Mouse (Mus musculus) intestine, embryonic 15.5 days (tissue): Measurements from ENCODE around the gene Itgb7. TPM values are rescaled to one million over a fixed set of nuclear protein-coding genes. Genes with fewer than 3 reads are reported as not detected.
"Not testable (repeated sequence)": the region's sequence is repeated elsewhere in the genome, so short reads cannot be mapped to it uniquely, and the experiment has no call there.

Source experiments
- ATAC-seq: fragments of 200-750 bp; cut with Nextera tagmentation; 2 replicates; pipeline ENCODE4 v1.8.0; 2017; ENCODE audit warnings: moderate TSS enrichment, moderate library complexity
- H3K27ac ChIP-seq: fragments of 300-500 bp; sonication (generic); 2 replicates; pipeline ENCODE4 v1.5.1; 2015; ENCODE audit warnings: mild to moderate bottlenecking, inconsistent platforms
- H3K27me3 ChIP-seq: fragments of 300-500 bp; sonication (generic); replicated peaks from 2 replicates; pipeline ENCODE4 v1.6.1; 2015; ENCODE audit warnings: inconsistent platforms
- H3K36me3 ChIP-seq: fragments of 300-500 bp; sonication (generic); 2 replicates; pipeline ENCODE4 v1.6.1; 2015; ENCODE audit warnings: inconsistent platforms
- H3K4me1 ChIP-seq: fragments of 300-500 bp; sonication (generic); replicated peaks from 2 replicates; pipeline ENCODE4 v1.6.1; 2015; ENCODE audit warnings: inconsistent platforms
- H3K4me2 ChIP-seq: fragments of 300-500 bp; sonication (generic); replicated peaks from 2 replicates; pipeline ENCODE4 v1.6.1; 2015; ENCODE audit warnings: mild to moderate bottlenecking, inconsistent platforms
- H3K4me3 ChIP-seq: fragments of 300-500 bp; sonication (generic); replicated peaks from 2 replicates; pipeline ENCODE4 v1.5.1; 2015; ENCODE audit warnings: inconsistent platforms
- H3K9ac ChIP-seq: fragments of 300-500 bp; sonication (generic); 2 replicates; pipeline ENCODE4 v1.6.1; 2015; ENCODE audit warnings: inconsistent platforms
- H3K9me3 ChIP-seq: fragments of 300-500 bp; sonication (generic); 2 replicates; pipeline ENCODE4 v1.6.1; 2016; ENCODE audit warnings: inconsistent platforms
- WGBS: fragments of 180-500 bp; shearing (Covaris S2); methylation state at CpG from one replicate; pipeline ENCODE4 v1.1.7; 2015; 5-methylcytosine and 5-hydroxymethylcytosine counted together
- polyA plus RNA-seq: library from polyadenylated mRNA; unstranded; fragments of >200 nt; fragmentation: Nextera tagmentation; extraction: Ambion mirVana; gene quantifications from 2 replicates; pipeline ENCODE4 v1.2.1, GENCODE M21; 2015

Gene Itgb7
- polyA plus RNA-seq, 1 experiment from 2014 or later, result 12.9 TPM

GRCm38 (mm10) chr15:102238543-102239259, 7.0 kb upstream of the Itgb7 start:
- Histone ChIP-seq H3K27ac (no peak overlapping the region), H3K27me3 (no peaks in the 10 kb centered on the region), H3K4me3 (no peak overlapping the region), H3K9me3 (no peaks in the 10 kb centered on the region), H3K4me1 (peaks cover 42% of the 10 kb centered on the region), H3K9ac (no peak overlapping the region; the same call in 1 of the 2 replicates), H3K4me2 (no peak overlapping the region), H3K36me3 (no peaks in the 10 kb centered on the region)
- no peak for ATAC-seq
- WGBS, result 85% methylated on average over 14 of the region's 14 CpGs

GRCm38 (mm10) chr15:102235371-102236027, 3.8 kb upstream of the Itgb7 start:
- WGBS, result 21% methylated on average over 21 of the region's 21 CpGs
- Histone ChIP-seq H3K4me2 (peak overlapping the region; percentile 43), H3K9me3 (no peaks in the 10 kb centered on the region), H3K27ac (peak overlapping the region; percentile 76), H3K9ac (peak overlapping the region; percentile 32), H3K4me1 (peaks cover 37% of the 10 kb centered on the region), H3K27me3 (no peaks in the 10 kb centered on the region), H3K36me3 (no peaks in the 10 kb centered on the region), H3K4me3 (peak overlapping the region; percentile 21)
- peak; percentile 84 for ATAC-seq

GRCm38 (mm10) chr15:102233896-102234295, 2.2 kb upstream of the Itgb7 start:
- H3K9me3 ChIP-seq, result no peaks in the 10 kb centered on the region
- H3K9ac ChIP-seq, result no peak overlapping the region
- H3K4me2 ChIP-seq, result no peak overlapping the region
- WGBS, result 4% methylated on average over 2 of the region's 2 CpGs
- H3K36me3 ChIP-seq, result no peaks in the 10 kb centered on the region
- ATAC-seq, result no peak
- H3K27me3 ChIP-seq, result no peaks in the 10 kb centered on the region
- peaks cover 34% of the 10 kb centered on the region for H3K4me1 ChIP-seq
- 0 out of 2 replicates have a peak overlapping the region, but pooled peaks have one; percentile 76 for H3K27ac ChIP-seq
- no peak overlapping the region for H3K4me3 ChIP-seq

GRCm38 (mm10) chr15:102232764-102233163, 1.0 kb upstream of the Itgb7 start:
- H3K4me2 ChIP-seq, result no peak overlapping the region
- H3K27ac ChIP-seq, result no peak overlapping the region
- ATAC-seq, result no peak
- no peak overlapping the region for H3K9ac ChIP-seq
- 83% methylated on average over 7 of the region's 7 CpGs for WGBS
- no peaks in the 10 kb centered on the region for H3K9me3 ChIP-seq
- peaks cover 34% of the 10 kb centered on the region for H3K4me1 ChIP-seq
- H3K36me3 ChIP-seq, result no peaks in the 10 kb centered on the region
- H3K27me3 ChIP-seq, result no peaks in the 10 kb centered on the region
- no peak overlapping the region for H3K4me3 ChIP-seq

- H3K9me3 ChIP-seq, result no peaks in the 10 kb centered on the region
- WGBS, result 84% methylated on average over 17 of the region's 17 CpGs
- H3K9ac ChIP-seq, result no peak overlapping the region
- no peaks in the 10 kb centered on the region for H3K36me3 ChIP-seq
- H3K4me3 ChIP-seq, result no peak overlapping the region
- no peak for ATAC-seq
- H3K27me3 ChIP-seq, result no peaks in the 10 kb centered on the region
- H3K27ac ChIP-seq, result no peak overlapping the region
- H3K4me2 ChIP-seq, result no peak overlapping the region
- H3K4me1 ChIP-seq, result peaks cover 28% of the 10 kb centered on the region
These were observed 1.1 kb downstream of the Itgb7 start for GRCm38 (mm10) chr15:102230408-102231321.

GRCm38 (mm10) chr15:102225619-102226018, 6.1 kb downstream of the Itgb7 start:
- H3K9ac ChIP-seq, H3K9me3 ChIP-seq, H3K27me3 ChIP-seq, H3K4me3 ChIP-seq, H3K27ac ChIP-seq, H3K4me2 ChIP-seq, H3K36me3 ChIP-seq, ATAC-seq: not testable (repeated sequence)
- 71% methylated on average over 6 of the region's 6 CpGs for WGBS
- H3K4me1 ChIP-seq, result peaks cover 10% of the 10 kb centered on the region

- Histone ChIP-seq H3K4me1 (peaks cover 10% of the 10 kb centered on the region), H3K4me3 (peak overlapping the region; percentile 43), H3K27ac (no peak overlapping the region), H3K9ac (peak overlapping the region; percentile 52), H3K4me2 (peak overlapping the region; percentile 97), H3K9me3 (no peaks in the 10 kb centered on the region), H3K36me3 (no peaks in the 10 kb centered on the region), H3K27me3 (peaks cover 5% of the 10 kb centered on the region; the same call in 1 of the 2 replicates)
- ATAC-seq, result peak; percentile 37; the same call in 1 of the 2 replicates
- 11% methylated on average over 21 of the region's 21 CpGs for WGBS
These were observed 6.6 kb downstream of the Itgb7 start for GRCm38 (mm10) chr15:102224992-102225617.

- peaks cover 10% of the 10 kb centered on the region for H3K4me1 ChIP-seq
- peak overlapping the region; percentile 43 for H3K4me3 ChIP-seq
- peak overlapping the region; percentile 97 for H3K4me2 ChIP-seq
- no peaks in the 10 kb centered on the region for H3K9me3 ChIP-seq
- H3K9ac ChIP-seq, result peak overlapping the region; percentile 52
- H3K27me3 ChIP-seq, result peaks cover 5% of the 10 kb centered on the region; the same call in 1 of the 2 replicates
- no peaks in the 10 kb centered on the region for H3K36me3 ChIP-seq
- 3% methylated on average over 41 of the region's 43 CpGs for whole genome bisulfite sequencing
- ATAC-seq, result peak; percentile 94
- H3K27ac ChIP-seq, result no peak overlapping the region
These were observed 7.4 kb downstream of the Itgb7 start for GRCm38 (mm10) chr15:102224186-102224991.

GRCm38 (mm10) chr15:102222386-102222785, 9.4 kb downstream of the Itgb7 start:
- Histone ChIP-seq H3K27ac (no peak overlapping the region), H3K4me2 (no peak overlapping the region)

GRCm38 (mm10) chr15:102217325-102217724, 14.4 kb downstream of the Itgb7 start:
- 82% methylated on average over 7 of the region's 7 CpGs for WGBS
- 0 out of 2 replicates have a peak, but pooled peaks have one; percentile 3 for ATAC-seq
- H3K36me3 ChIP-seq, result peaks cover 15% of the 10 kb centered on the region; the same call in 1 of the 2 replicates
- H3K4me1 ChIP-seq, result no peaks in the 10 kb centered on the region; the same call in 1 of the 2 replicates
- H3K4me3 ChIP-seq, result no peak overlapping the region
- H3K4me2 ChIP-seq, result no peak overlapping the region
- no peak overlapping the region for H3K27ac ChIP-seq
- H3K9ac ChIP-seq, result no peak overlapping the region
- H3K9me3 ChIP-seq, result no peaks in the 10 kb centered on the region
- H3K27me3 ChIP-seq, result no peaks in the 10 kb centered on the region

More at GRCm38 (mm10) chr15:102222386-102222785, 9.4 kb downstream of the Itgb7 start:
- H3K4me1 ChIP-seq, result peaks cover 10% of the 10 kb centered on the region
- ATAC-seq, result no peak
- peaks cover 5% of the 10 kb centered on the region; the same call in 1 of the 2 replicates for H3K27me3 ChIP-seq
- no peaks in the 10 kb centered on the region for H3K9me3 ChIP-seq
- H3K9ac ChIP-seq, result no peak overlapping the region
- H3K36me3 ChIP-seq, result no peaks in the 10 kb centered on the region
- no peak overlapping the region for H3K4me3 ChIP-seq
- 59% methylated on average over 10 of the region's 10 CpGs for WGBS
